Mouse (Mus musculus) bone marrow, adult 2 months (tissue): ENCODE measurements around the gene Reep1.

Experiments
- CTCF ChIP-seq: fragments of 200-500 bp; IDR thresholded peaks from 2 replicates; pipeline ENCODE4 v1.5.1; 2011; ENCODE audit warnings: low read length, control low read depth; ENCODE audit not compliant: control insufficient read depth, insufficient read depth
- POLR2A ChIP-seq: fragments of 200-500 bp; IDR thresholded peaks from 2 replicates; pipeline ENCODE4 v1.6.1; 2011; ENCODE audit warnings: low read depth, mild to moderate bottlenecking, control low read depth, low read length, borderline replicate concordance; ENCODE audit not compliant: control insufficient read depth

DNA sequence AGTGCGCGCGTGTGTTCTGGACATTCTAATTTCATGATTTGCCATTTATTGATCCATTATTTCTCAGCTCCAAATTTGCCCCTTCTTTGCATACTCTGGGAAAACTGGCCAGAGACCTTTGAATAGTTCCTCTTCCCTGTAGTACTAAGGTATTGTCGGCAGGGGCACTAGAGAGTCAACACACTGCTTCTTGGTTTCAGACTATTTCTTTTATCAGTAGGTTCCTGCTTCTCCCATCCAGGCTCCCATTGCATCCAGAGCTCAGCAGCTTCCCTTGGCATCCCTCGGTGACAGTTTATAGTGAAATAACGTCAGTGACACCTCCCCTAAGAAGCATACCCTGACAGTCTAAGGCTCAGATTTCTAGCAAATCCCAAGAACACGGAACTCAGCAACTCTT, 28.5 kb upstream of the Reep1 start:
- TF ChIP-seq POLR2A (no peak), CTCF (no peak)
